Mouse (Mus musculus) hematopoietic stem cell, adult 5-6 weeks (primary cell): ENCODE measurements around the gene Colgalt1. TPM values are rescaled to one million over a fixed set of nuclear protein-coding genes. Genes with fewer than 3 reads are reported as not detected.

Source experiments
- ATAC-seq, 2 experiments: fragments of 125-278 bp in 1 of 2; replicated peaks in 1 of 2; 2 replicates each; pipeline ENCODE4 v1.8.0; 2016 to 2017; ENCODE audit warnings: inconsistent platforms in 2 of 2, mild to moderate bottlenecking in 2 of 2, moderate number of reproducible peaks in 2 of 2, low read depth in 1 of 2, moderate TSS enrichment in 1 of 2; ENCODE audit not compliant: low FRiP score in 2 of 2, poor library complexity in 2 of 2, severe bottlenecking in 2 of 2, insufficient read depth in 1 of 2, low TSS enrichment in 1 of 2
- total RNA-seq: library from RNA; stranded (forward); fragments of 172-1452, 232-1000 nt; gene quantifications from 2 replicates; pipeline ENCODE4 v1.2.3, GENCODE M21; 2017

Colgalt1 gene
- total RNA-seq, 1 experiment from 2014 or later, result 53.6 TPM

DNA sequence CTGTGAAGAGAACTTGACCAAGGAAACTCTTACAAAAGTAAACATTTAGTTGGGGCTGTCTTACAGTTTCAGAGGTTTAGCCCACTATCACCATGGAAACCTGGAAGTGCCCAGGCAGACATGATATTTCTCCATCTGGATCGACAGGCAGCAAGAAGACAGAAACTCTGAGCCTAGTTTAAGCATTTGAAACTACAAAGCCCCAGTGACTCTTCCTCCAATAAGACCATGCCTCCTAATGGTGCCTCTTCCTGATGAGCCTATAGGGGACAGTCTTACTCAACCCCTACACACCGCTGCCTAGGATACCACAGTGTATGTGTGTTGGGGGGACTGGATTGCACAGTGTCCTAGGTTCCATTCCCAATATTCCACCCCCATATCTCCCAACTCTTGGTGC, 63.3 kb downstream of the Colgalt1 start:
- no peak for ATAC-seq

Other genes starting within 250 kb of the Colgalt1 start
- gene Use1, start 244.2 kb upstream of the Colgalt1 start, total RNA-seq, result 178 and 190 TPM in 2 replicates
- 14.6 and 16.5 TPM in 2 replicates for gene Ocel1, start 239.7 kb upstream of the Colgalt1 start, total RNA-seq
- 1.7 and 15.0 TPM in 2 replicates for gene Nr2f6, start 229.0 kb upstream of the Colgalt1 start, total RNA-seq
- not detected in 2 replicates for gene Ushbp1, start 215.2 kb upstream of the Colgalt1 start, total RNA-seq
- 71.4 and 85.8 TPM in 2 replicates for gene Babam1, start 214.1 kb upstream of the Colgalt1 start, total RNA-seq
- 7.1 and 14.8 TPM in 2 replicates for gene Ankle1, start 205.0 kb upstream of the Colgalt1 start, total RNA-seq
- 19.8 and 20.7 TPM in 2 replicates for gene Abhd8, start 147.3 kb upstream of the Colgalt1 start, total RNA-seq
- gene Mrpl34, start 146.0 kb upstream of the Colgalt1 start, total RNA-seq, result 35.8 and 61.7 TPM in 2 replicates
- gene Dda1, start 141.8 kb upstream of the Colgalt1 start, total RNA-seq, result 15.8 and 18.9 TPM in 2 replicates
- 6.7 and 9.2 TPM in 2 replicates for gene Ano8, start 125.0 kb upstream of the Colgalt1 start, total RNA-seq
- gene Gtpbp3, start 122.9 kb upstream of the Colgalt1 start, total RNA-seq, result 8.8 and 14.1 TPM in 2 replicates
- gene Plvap, start 99.2 kb upstream of the Colgalt1 start, total RNA-seq, result 0.38 TPM in 1 of 2 replicates, not detected in the other
- not detected in 2 replicates for gene Ccdc194, start 85.3 kb upstream of the Colgalt1 start, total RNA-seq
- 65.1 and 74.2 TPM in 2 replicates for gene Bst2, start 73.5 kb upstream of the Colgalt1 start, total RNA-seq
- 37.2 and 60.0 TPM in 2 replicates for gene Mvb12a, start 68.1 kb upstream of the Colgalt1 start, total RNA-seq
- 0.38 TPM in 1 of 2 replicates, not detected in the other for gene Tmem221, start 52.1 kb upstream of the Colgalt1 start, total RNA-seq
- 0.40 and 0.50 TPM in 2 replicates for gene Nxnl1, start 44.4 kb upstream of the Colgalt1 start, total RNA-seq
- gene Slc27a1, start 42.1 kb upstream of the Colgalt1 start, total RNA-seq, result 13.3 and 16.6 TPM in 2 replicates
- gene Pgls, start 18.8 kb upstream of the Colgalt1 start, total RNA-seq, result 51.4 and 93.2 TPM in 2 replicates
- gene Fam129c, start 13.3 kb upstream of the Colgalt1 start, total RNA-seq, result 1.0 and 9.7 TPM in 2 replicates
- 2.6 and 3.6 TPM in 2 replicates for gene Unc13a, start 60.8 kb downstream of the Colgalt1 start, total RNA-seq
- gene Jak3, start 65.3 kb downstream of the Colgalt1 start, total RNA-seq, result 32.8 and 34.1 TPM in 2 replicates
- 6.2 and 8.9 TPM in 2 replicates for gene Insl3, start 78.2 kb downstream of the Colgalt1 start, total RNA-seq
- gene B3gnt3, start 90.8 kb downstream of the Colgalt1 start, total RNA-seq, result 1.3 TPM in 2 replicates
- 90.7 and 99.4 TPM in 2 replicates for gene Fcho1, start 114.7 kb downstream of the Colgalt1 start, total RNA-seq